Mouse (Mus musculus) cerebellum, adult 11 months (tissue): ENCODE measurements around the gene Akap7.

Experiments used
- DNase-seq: peaks from one replicate; pipeline ENCODE4 v3.0.0; 2022

Akap7 gene

GRCm38 (mm10) chr10:25307770-25308169 lies at the start of gene Akap7:
Gene Akap7, minus strand, starts transcription at chr10:25307870.
- no peak for DNase-seq

DNA sequence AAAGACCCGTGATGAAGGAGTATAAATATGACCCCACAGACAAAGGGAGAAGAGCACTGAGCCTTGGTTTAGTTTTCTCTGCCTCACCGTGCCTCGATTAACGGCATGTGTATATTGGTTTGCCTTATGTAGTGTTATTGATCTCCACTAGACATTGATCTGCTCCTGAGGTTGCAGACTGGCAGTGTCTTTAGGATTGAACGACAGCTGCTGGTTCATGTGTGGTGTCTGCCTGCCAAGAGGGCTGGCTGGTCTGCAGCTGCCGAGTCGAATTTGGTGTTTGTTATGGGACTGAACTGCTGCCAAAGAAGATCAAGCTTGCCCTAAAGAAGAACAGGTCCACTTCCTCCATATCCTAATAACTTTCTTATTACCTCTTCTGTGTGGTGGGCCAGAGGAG lies 46.7 kb upstream of the Akap7 start:
- DNase-seq = no peak

DNA sequence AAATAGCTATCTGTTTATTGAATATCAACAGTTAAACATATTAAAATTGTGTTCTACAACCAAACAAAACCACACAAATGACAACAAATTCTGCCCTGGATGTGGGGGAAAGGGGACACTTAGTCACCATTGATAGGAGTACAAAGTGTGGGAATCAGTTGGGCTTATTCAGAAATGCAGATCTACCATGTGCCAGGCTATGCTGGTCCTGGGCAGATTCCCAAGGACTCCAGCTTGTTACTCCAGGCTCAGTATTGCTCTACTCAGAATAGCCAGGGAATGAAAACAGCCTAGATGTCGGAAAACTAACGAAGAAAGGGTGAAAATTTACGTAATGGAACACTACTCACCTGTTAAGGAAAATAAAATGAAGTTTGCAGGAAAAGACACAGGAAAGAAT lies 46.3 kb upstream of the Akap7 start:
- DNase-seq = no peak

DNA sequence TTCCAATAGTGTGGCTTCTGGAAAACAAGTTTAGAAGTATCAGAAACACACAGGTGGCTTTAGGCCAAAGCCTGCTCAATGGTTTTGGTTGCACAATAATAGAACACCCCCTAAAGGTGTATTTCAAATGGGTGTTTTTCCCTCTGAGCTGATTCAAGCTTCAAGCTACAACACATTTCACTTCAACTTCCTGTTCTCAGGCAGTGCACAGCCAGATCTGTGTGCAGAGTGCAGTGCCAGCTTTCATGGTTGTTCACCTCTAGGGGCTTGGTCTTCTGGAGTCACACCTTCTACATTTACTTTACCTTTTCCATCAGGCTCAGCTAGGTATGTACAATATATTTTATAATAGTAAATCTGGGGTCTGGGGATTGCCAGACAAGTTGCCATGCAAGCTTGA lies 35.1 kb upstream of the Akap7 start:
- DNase-seq = no peak

GRCm38 (mm10) chr10:25340675-25341074 lies 33.0 kb upstream of the Akap7 start:
- DNase-seq = no peak

- no peak for DNase-seq
Observed at GRCm38 (mm10) chr10:25333390-25334079, 25.9 kb upstream of the Akap7 start.

DNA sequence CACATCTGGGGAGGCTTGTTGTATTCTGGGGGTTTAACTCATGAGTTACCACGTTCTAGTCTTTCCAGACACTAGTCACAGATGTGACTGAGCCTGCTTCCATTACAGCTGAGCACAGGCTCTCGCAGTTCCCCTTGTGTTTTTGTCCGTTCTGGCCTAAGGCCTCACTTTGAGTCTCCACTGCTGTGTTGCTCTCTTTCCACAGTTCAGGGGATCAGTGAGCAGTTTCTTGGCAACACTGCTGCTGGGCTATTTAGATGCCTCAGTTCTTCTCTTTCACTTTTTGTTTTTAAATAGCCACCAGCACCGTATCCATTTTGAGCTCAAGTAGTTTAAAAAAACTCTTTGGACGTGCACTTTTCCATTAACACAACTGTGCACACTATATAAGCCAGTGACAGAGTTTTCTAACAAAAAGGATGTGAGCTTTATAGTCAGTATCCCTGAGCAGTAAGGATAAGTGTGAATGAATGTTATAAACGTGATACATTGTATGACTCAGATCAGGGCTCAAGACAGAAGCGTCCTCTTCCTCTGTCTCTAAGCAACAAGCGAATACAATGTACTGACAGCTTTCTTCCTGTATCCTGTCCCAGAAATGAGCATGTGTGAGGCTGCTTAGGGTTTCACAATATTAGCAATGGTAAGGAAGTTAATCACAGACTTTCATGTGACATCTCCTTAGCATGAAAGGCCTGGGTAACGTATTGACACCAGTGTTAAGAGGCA lies 23.8 kb upstream of the Akap7 start:
- DNase-seq = no peak

GRCm38 (mm10) chr10:25330094-25330493 lies 22.4 kb upstream of the Akap7 start:
- no peak for DNase-seq

GRCm38 (mm10) chr10:25327511-25327910 lies 19.8 kb upstream of the Akap7 start:
- no peak for DNase-seq

DNA sequence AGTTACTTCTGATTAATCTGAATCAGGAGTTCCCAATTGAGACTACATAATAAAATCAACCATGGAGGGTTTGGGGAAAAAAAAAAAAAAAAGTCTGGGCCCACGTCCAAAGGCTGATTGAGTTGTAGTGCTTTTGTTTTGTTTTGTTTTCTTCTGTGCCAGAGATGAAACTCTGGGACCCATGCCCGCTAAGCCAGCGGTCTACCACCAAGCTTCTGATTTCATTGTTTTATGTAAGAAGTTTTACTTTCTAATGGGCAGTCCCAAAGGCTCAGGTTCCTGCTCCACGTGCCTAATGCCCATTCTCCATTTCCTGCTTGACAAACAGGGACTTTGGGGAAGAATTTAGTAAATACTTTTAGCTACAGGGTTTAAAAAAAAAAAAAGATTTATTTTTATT lies 18.0 kb upstream of the Akap7 start:
- DNase-seq = no peak

DNA sequence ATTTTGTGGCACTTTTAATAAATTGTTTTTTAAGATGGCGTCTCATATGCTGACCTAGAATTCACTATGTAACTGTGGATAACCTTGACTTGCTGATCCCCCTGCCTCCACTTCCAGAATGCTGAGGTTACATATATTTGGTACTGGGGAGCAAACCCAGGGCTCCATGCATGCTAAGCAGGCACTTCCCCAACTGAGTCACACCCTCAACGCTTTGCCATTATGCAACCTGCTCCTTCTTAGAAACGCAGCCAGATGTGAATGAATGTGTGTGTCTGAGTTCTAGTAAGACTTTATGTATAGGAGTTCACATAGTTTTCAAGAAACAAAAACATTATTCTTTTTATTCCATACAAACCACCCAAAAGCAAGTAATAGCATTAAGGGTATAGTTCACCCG lies 13.5 kb upstream of the Akap7 start:
- DNase-seq = no peak

GRCm38 (mm10) chr10:25319531-25319930 lies 11.9 kb upstream of the Akap7 start:
- DNase-seq = no peak

- no peak for DNase-seq
Observed at GRCm38 (mm10) chr10:25318405-25318804, 10.7 kb upstream of the Akap7 start.

DNA sequence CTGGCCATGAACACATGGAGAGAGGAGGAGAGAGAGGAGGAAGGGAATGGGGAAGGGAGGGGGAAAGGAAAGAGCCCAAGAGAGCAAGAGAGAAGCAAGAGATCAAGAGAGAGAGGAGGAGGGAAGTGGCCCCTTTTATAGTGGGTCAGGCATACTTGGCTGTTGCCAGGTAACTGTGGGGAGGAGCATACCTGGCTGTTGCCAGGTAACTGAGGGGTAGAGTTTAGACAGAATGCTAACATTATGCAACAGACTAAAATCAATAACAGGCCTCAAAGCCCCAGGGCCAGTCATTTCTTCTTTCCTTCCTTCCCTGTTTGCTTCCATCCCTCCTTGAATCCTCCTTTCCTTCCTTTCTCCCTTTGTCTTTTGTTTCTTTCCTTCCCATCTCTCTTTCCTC lies 10.0 kb upstream of the Akap7 start:
- no peak for DNase-seq

DNA sequence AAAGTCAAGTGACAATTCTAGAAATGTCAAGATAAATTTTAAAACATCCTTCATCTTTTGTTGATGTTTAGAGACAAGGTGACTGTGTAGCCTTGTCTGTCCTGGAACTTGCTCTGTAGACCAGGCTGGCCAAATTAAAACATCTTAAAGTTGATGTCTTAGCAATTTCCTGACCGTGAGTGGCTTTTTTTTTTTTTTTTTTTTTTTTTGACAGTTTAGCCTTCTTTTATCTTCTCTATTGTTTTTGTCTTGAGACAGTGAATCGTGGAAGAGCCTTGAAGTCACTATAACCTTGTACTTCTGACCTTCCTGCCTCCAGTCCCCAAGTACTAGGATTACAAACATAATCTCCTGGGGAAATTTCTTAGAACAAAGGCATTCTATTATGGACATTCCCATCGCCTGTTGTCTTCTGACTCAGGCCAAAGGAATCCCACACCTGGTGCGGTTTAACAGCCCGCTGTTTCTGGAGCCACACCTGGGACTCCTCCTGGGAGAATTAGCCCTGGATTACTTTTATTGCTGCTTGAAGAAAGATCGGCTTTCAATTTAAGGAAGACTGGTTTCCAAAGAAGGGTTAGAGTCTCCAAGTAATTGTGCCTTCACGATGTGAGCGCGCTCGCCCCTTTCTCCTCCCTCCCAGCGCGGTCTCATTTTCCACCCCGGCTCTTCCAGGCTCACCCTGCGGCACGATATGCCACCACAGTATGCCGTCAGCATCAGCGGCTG lies 6.3 kb upstream of the Akap7 start:
- DNase-seq = no peak

DNA sequence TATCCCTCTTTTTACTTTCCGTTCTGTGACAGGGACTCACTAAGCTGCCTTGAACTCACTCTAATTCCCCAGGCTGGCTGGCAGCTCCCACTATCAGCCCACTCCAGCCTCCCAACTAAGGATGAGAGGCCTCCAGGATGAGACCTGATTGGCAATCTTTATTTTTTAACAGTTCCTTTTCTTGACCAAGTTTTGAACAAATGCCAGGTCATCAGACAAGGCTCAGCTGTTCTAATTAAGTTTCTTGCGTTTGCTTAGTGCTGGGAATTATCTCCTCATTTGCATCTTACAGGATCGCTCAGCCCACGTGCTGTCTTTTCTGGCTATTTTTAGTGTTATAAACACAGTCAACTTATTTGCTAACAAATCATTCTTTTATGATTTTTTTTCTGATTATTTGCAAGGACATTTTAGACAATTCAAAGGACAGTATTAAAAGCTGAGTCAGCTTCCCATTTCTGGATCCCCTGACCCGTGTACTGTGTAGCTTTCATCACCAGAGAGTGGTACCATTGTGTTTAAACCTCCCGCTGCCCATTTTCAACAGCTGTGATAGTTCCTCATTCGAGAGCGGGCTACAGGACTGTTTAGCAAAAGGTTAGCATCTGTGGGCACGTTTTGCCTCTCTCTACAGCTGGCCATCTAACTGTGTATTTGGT lies 4.0 kb upstream of the Akap7 start:
- DNase-seq = no peak

DNA sequence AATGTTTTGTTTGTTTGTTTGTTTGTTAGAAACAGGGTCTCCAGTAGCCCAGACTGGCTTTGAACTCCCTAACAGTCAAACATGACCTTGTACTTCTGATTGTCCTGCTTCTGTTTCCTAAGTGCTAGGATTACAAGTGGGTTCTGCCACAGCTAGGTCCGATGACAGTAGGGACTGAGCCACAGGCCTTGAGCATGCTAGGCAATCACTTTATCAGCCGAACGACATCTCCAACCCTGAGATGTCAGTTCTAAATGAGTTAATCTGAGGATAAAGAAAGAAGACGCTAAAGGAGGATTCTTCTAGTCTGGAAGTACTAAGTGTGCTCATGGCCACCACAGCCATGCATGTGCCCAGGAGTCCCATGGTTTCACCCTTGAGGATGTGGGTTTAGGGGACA lies 3.1 kb upstream of the Akap7 start:
- DNase-seq = no peak

- DNase-seq = no peak
Observed at GRCm38 (mm10) chr10:25309996-25310395, 2.3 kb upstream of the Akap7 start.

DNA sequence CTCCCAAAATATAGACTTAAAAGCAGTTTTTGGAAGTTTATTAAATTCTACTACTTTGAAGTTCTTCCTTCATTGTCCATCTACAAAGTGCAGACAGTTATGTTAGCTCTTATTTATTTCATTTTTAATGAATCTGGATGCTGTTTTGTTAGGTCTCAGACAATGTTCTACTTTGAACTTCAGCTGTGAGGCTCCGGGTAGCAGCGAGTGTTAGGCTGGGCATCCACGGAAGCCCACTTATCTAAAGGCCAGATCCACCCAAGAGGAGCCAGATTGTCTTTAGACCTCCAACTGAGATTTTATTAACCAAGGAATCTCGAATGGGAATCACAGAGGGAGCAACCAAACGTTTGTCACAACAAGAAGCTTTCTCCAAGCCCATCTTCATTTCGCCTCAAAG lies 2.5 kb downstream of the Akap7 start:
- no peak for DNase-seq

DNA sequence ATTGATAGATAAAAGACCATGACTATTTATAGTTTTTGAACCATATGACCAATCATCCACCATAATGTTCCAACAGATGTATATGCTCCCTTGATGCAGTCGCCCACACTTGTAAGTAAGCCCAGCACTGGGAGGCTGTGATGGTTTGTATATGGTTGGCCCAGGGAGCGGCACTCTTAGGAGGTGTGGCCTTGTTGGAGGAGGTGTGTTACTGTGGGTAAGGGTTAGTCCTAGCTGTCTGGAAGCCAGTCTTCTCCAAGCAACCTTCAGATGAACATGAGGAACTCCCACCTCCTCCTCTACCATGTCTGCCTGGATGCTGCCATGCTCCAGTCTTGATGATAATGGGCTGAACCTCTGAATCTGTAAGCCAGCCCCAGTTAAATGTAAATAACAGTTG lies 3.1 kb downstream of the Akap7 start:
- DNase-seq = no peak

- no peak for DNase-seq
Observed at GRCm38 (mm10) chr10:25299031-25299529, 8.6 kb downstream of the Akap7 start.

- no peak for DNase-seq
Observed at GRCm38 (mm10) chr10:25298264-25298671, 9.4 kb downstream of the Akap7 start.

GRCm38 (mm10) chr10:25297666-25298263 lies 9.9 kb downstream of the Akap7 start:
- DNase-seq = no peak
